Mouse (Mus musculus): ENCODE data around the gene Gm5640. TPM values are rescaled to one million over a fixed set of nuclear protein-coding genes. Genes with fewer than 3 reads are reported as not detected.
"Not testable (repeated sequence)": the region's sequence is repeated elsewhere in the genome, so short reads cannot be mapped to it uniquely, and the experiment has no call there.

The Gm5640 gene
- total RNA-seq (2021) (not detected), polyA plus RNA-seq (2012; rRNA removed) (not detected in 2 replicates)
- long read RNA-seq: 0 reads

DNA sequence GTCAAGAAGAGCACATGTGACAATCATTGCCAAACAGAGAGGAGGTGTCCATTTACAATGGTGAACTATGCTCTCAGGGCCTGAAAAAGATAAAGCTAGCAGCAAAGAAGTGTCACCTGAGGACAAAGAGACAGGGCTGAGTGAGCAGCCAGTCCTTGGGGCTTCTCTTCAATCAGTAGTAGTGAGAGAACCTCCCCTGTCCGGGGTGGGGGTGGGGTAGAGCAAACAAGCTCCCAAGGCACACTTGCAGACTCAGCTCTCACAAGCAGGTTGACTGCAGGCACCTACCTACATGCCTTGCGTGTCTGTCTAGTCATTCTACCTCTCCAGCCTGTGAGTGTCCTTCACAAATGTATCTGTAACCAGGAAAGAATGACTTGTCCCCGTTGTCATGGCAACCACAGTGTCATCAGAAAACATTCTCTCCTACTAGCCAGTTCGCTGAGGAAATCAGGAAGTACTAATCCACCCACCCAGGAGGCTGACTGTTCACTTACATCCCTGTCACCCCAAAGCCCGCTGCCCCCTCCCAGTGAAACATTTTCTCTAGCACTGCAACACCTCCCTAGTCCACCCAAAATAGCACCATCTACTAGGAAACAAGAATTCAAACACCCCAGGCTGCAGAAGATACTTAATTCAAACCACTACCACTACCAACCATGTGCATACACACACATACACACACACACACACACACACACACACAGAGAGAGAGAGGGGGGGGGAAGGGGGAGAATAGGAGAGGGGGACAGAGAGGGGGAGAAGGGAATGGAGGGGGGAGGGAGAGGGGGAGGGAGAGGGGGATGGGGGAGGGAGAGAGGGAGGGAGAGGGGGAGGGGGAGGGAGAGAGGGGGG lies at the start of gene Gm5640:
Gm5640 (minus strand) TSS at position 170 of the 858 bp plus-strand sequence.
- peak; percentile 16 for DNase-seq

GRCm38 (mm10) chrX:74646393-74646792 lies 958 bp upstream of the Gm5640 start:
- not testable (repeated sequence) for DNase-seq

DNA sequence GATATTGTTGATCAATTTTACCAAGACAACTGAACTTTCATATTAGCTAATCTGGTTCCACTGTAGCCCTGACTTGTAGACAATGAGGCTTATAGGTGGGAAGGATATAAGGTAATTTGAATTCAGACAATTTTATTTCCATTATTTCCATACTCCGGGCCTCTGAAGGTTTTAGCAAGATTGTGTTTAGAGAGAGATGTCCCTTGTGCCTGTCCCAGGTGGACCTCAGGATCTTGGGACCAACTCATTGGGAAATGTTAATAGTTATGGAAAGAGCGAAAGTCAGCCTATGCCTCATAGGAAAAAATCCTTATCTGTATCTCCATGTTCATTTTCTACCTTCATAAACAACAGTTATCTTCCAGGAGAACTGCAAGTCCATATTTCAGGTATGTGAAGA lies 53.1 kb downstream of the Gm5640 start, which contains the start of gene Olfr1325:
Olfr1325 (plus strand) TSS at position 301 of the 400 bp plus-strand sequence.
- DNase-seq: no peak

Other genes starting within 250 kb of the Gm5640 start
- gene G6pdx, start 216.4 kb downstream of the Gm5640 start, total RNA-seq (2021): 100 to 1,000 TPM; 169 to 217 TPM
- 55.0 and 66.1 TPM in 2 replicates for gene G6pdx, start 216.4 kb downstream of the Gm5640 start, polyA plus RNA-seq (2012; rRNA removed)
- not detected for gene Gm6880, start 164.2 kb downstream of the Gm5640 start, total RNA-seq (2021)
- gene Gm6880, start 164.2 kb downstream of the Gm5640 start, polyA plus RNA-seq (2012; rRNA removed): not detected in 2 replicates
- gene Olfr1326-ps1, start 70.7 kb downstream of the Gm5640 start, total RNA-seq (2021): not detected
- gene Olfr1326-ps1, start 70.7 kb downstream of the Gm5640 start, polyA plus RNA-seq (2012; rRNA removed): not detected in 2 replicates
- not detected for gene Olfr1325, start 53.0 kb downstream of the Gm5640 start, total RNA-seq (2021)
- gene Olfr1325, start 53.0 kb downstream of the Gm5640 start, polyA plus RNA-seq (2012; rRNA removed): not detected in 2 replicates
- not detected for gene Gm6890, start 95.3 kb upstream of the Gm5640 start, total RNA-seq (2021)
- not detected in 2 replicates for gene Gm6890, start 95.3 kb upstream of the Gm5640 start, polyA plus RNA-seq (2012; rRNA removed)
- not detected for gene Gm5936, start 191.6 kb upstream of the Gm5640 start, total RNA-seq (2021)
- gene Gm5936, start 191.6 kb upstream of the Gm5640 start, polyA plus RNA-seq (2012; rRNA removed): not detected in 2 replicates

All from adrenal gland, adult 2 months (tissue).